Mouse (Mus musculus): ENCODE results near the gene Iqsec2.

GRCm38 (mm10) chrX:152232781-152233763 lies 89.0 kb downstream of the Iqsec2 start, which contains the start of gene Kdm5c:
- no peak for TF ChIP-seq EP300 (IDR thresholded peaks at IDR 0.05; ENCODE audit: low read depth)
- no peak for TF ChIP-seq CTCF (IDR thresholded peaks at IDR 0.05; ENCODE audit: low read depth)
